8 mouse cellular contexts compared by ENCODE assay signal in the genomic region with DNA sequence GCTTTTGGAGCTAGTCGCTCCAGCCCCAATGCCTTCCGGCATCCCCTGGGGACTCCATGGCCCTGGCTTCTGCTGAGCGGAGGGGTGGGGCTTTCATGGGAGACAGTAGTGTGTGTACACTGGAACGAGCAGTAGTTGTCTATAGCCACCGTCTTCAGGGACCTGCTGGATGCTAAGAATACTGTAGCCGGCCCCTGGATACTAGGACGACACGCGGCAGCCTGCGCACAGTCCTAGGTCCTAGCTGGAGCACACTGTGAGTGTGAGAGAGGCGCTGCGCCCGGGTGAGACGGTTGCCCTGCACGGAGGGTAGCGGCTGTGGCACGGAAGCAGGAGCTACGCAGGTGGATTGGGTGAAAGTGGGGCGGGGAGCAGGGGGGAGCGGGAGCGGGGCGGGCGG. TPM values are rescaled to one million over a fixed set of nuclear protein-coding genes. Genes with fewer than 3 reads are reported as not detected.
A peak's percentile ranks its signal among the peaks of the same experiment; 100 is the strongest.
DNase-seq lines count a peak whose midpoint lies in the region; ATAC-seq and TF ChIP-seq lines count a peak whose summit lies in the region.

TSS of gene Tmc5 (plus strand) at position 97 of the 400 bp plus-strand sequence.

- H3K4me1 ChIP-seq in forebrain, embryonic 15.5 days: peaks cover 44% of the 10 kb centered on the region
- H3K4me1 ChIP-seq in liver, embryonic 13.5 days (replicated peaks): peaks cover 9% of the 10 kb centered on the region
- H3K4me1 ChIP-seq in thymus, adult 2 months (replicated peaks; ENCODE audit: control insufficient read depth, insufficient read depth, low read length): peaks cover 35% of the 10 kb centered on the region

- no peaks in the 10 kb centered on the region for H3K27me3 ChIP-seq in forebrain, embryonic 15.5 days
- H3K27me3 ChIP-seq in liver, embryonic 13.5 days: peaks cover 60% of the 10 kb centered on the region
- H3K27me3 ChIP-seq in thymus, adult 2 months (ENCODE audit: control insufficient read depth, insufficient read depth, low read length): no peaks in the 10 kb centered on the region

- peak within 1 kb of the TSS; percentile 28 for H3K4me3 ChIP-seq in forebrain, embryonic 15.5 days
- H3K4me3 ChIP-seq in liver, embryonic 13.5 days (replicated peaks): peak within 1 kb of the TSS; percentile 19
- peak within 1 kb of the TSS; percentile 26 for H3K4me3 ChIP-seq in thymus, adult 2 months (ENCODE audit: control insufficient read depth, insufficient read depth, low read length)

- H3K4me2 ChIP-seq in forebrain, embryonic 15.5 days (replicated peaks): peak within 1 kb of the TSS; percentile 48
- peak within 1 kb of the TSS; percentile 42 for H3K4me2 ChIP-seq in liver, embryonic 13.5 days

- DNase-seq in kidney, postnatal 4 days: peak; percentile 17 to 30
- no peak for DNase-seq in kidney, adult 8-10 months
- no peak for DNase-seq in liver, embryonic 13.5 days
- DNase-seq in thymus, adult 2 months: peak; percentile 69
- DNase-seq in cerebellum, adult 11-12 months: no peak
- no peak for DNase-seq in spleen, postnatal 4 days (ENCODE audit: low spot score in 2 of 2)
- DNase-seq in spleen, postnatal 14 days (ENCODE audit: low spot score in 2 of 2): no peak

- H3K27ac ChIP-seq in forebrain, embryonic 15.5 days (replicated peaks): no peak within 1 kb of the TSS
- no peak within 1 kb of the TSS for H3K27ac ChIP-seq in liver, embryonic 13.5 days
- H3K27ac ChIP-seq in thymus, adult 2 months (ENCODE audit: control insufficient read depth, insufficient read depth, low read length): peak within 1 kb of the TSS; percentile 80

- TF ChIP-seq POLR2A in thymus, adult 2 months (IDR thresholded peaks at IDR 0.05; ENCODE audit: control insufficient read depth, extremely low read depth, insufficient read depth, low read length, poor library complexity): no peak

- no peaks in the 10 kb centered on the region for H3K36me3 ChIP-seq in forebrain, embryonic 15.5 days
- no peaks in the 10 kb centered on the region for H3K36me3 ChIP-seq in liver, embryonic 13.5 days
- no peaks in the 10 kb centered on the region for H3K36me3 ChIP-seq in thymus, adult 2 months (ENCODE audit: control insufficient read depth, insufficient read depth, low read length)

- no peak for ATAC-seq in forebrain, embryonic 15.5 days (replicated peaks)
- no peak for ATAC-seq in liver, embryonic 13.5 days (ENCODE audit: low read depth)

- no peaks in the 10 kb centered on the region for H3K9me3 ChIP-seq in forebrain, embryonic 15.5 days
- no peaks in the 10 kb centered on the region for H3K9me3 ChIP-seq in liver, embryonic 13.5 days (replicated peaks)

- H3K9ac ChIP-seq in forebrain, embryonic 15.5 days (replicated peaks): peak within 1 kb of the TSS; percentile 33
- H3K9ac ChIP-seq in liver, embryonic 13.5 days: no peak within 1 kb of the TSS

- WGBS in forebrain, embryonic 15.5 days: 6% methylated on average over 23 of the region's 23 CpGs
- 12% methylated on average over 23 of the region's 23 CpGs for WGBS in liver, embryonic 13.5 days (ENCODE audit: insufficient replicate concordance)
- WGBS in thymus, adult 2 months: 9% methylated on average over 23 of the region's 23 CpGs

- TF ChIP-seq CTCF in thymus, adult 2 months (IDR thresholded peaks at IDR 0.05; ENCODE audit: borderline replicate concordance, control insufficient read depth, extremely low read depth, insufficient read depth, low read length, poor library complexity): no peak

RNA-seq across cellular contexts. Expression of gene Tmc5, which starts in this region (rescaled TPM):
- 0.27 and 0.32 TPM in 2 replicates for polyA plus RNA-seq in forebrain, embryonic 15.5 days (2015; fragmentation: Nextera tagmentation; extraction: Ambion mirVana)
- not detected in 2 replicates for polyA plus RNA-seq in liver, embryonic 13.5 days (2015; fragmentation: Nextera tagmentation; extraction: Ambion mirVana)
- polyA plus RNA-seq in thymus, adult 2 months (2012; rRNA removed): 0.42 and 0.50 TPM in 2 replicates

Comparison
In these comparisons a context has a peak if more than half of its experiments do, and no peak if none do; other contexts are left out.
1. DNase-seq: peak in kidney, postnatal 4 days (2 of 2); none in kidney, adult 8-10 months (0 of 2), liver, embryonic 13.5 days (single experiment), cerebellum, adult 11-12 months (single experiment), spleen, postnatal 4 days (0 of 2) and spleen, postnatal 14 days (0 of 2).
2. Peak in DNase-seq, H3K4me3 ChIP-seq and H3K27ac ChIP-seq in thymus, adult 2 months; RNA of the gene not detected or under 1 TPM.
3. Peak in every context shown above with its lines, with median percentiles within 50 percentile points of each other: H3K4me3 ChIP-seq.